ENCODE assay signal across 12 mouse cellular contexts in genomic region chr13:82058131-82058731, GRCm38 (mm10).
DNase-seq lines count a peak whose midpoint lies in the region; ATAC-seq and TF ChIP-seq lines count a peak whose summit lies in the region.
"Had no signal": no experiment of that assay in that cellular context is flagged by ENCODE, and none has a peak within 500 bp of the region (broad histone marks: within the 10 kb centered on the region; RNA-seq: fewer than 3 reads in every experiment).

No protein-coding gene starts in this region.

- H3K36me3 ChIP-seq in forebrain, embryonic 12.5 days (replicated peaks), result no peaks in the 10 kb centered on the region
- no peaks in the 10 kb centered on the region for H3K36me3 ChIP-seq in forebrain, postnatal 0 days (ENCODE audit: insufficient read depth)
- H3K36me3 ChIP-seq in heart, embryonic 12.5 days, result no peaks in the 10 kb centered on the region
- H3K36me3 ChIP-seq in midbrain, embryonic 14.5 days (ENCODE audit: control insufficient read depth, insufficient read depth, low read length), result no peaks in the 10 kb centered on the region
- H3K36me3 ChIP-seq in liver, embryonic 12.5 days, result no peaks in the 10 kb centered on the region
- no peaks in the 10 kb centered on the region for H3K36me3 ChIP-seq in kidney, embryonic 14.5 days (ENCODE audit: control insufficient read depth, insufficient read depth, low read length)

- no peaks in the 10 kb centered on the region for H3K27me3 ChIP-seq in forebrain, embryonic 12.5 days
- H3K27me3 ChIP-seq in forebrain, postnatal 0 days (ENCODE audit: insufficient read depth, low read length), result no peaks in the 10 kb centered on the region
- no peaks in the 10 kb centered on the region for H3K27me3 ChIP-seq in heart, embryonic 12.5 days (replicated peaks)
- H3K27me3 ChIP-seq in midbrain, embryonic 14.5 days (ENCODE audit: control insufficient read depth, insufficient read depth, low read length), result no peaks in the 10 kb centered on the region
- no peaks in the 10 kb centered on the region for H3K27me3 ChIP-seq in liver, embryonic 12.5 days (replicated peaks)
- no peaks in the 10 kb centered on the region for H3K27me3 ChIP-seq in kidney, embryonic 14.5 days (ENCODE audit: control insufficient read depth, insufficient read depth, low read length)

- no peak overlapping the region for H3K4me2 ChIP-seq in forebrain, embryonic 12.5 days
- no peak overlapping the region for H3K4me2 ChIP-seq in forebrain, postnatal 0 days (ENCODE audit: low read depth)
- no peak overlapping the region for H3K4me2 ChIP-seq in heart, embryonic 12.5 days
- H3K4me2 ChIP-seq in midbrain, embryonic 14.5 days (ENCODE audit: low read length), result no peak overlapping the region
- no peak overlapping the region for H3K4me2 ChIP-seq in liver, embryonic 12.5 days
- H3K4me2 ChIP-seq in kidney, embryonic 14.5 days (replicated peaks; ENCODE audit: low read depth, low read length), result no peak overlapping the region

- peaks cover 19% of the 10 kb centered on the region; the same call in 1 of the 2 replicates for H3K4me1 ChIP-seq in forebrain, embryonic 12.5 days
- H3K4me1 ChIP-seq in forebrain, postnatal 0 days (ENCODE audit: insufficient read depth), result no peaks in the 10 kb centered on the region
- H3K4me1 ChIP-seq in heart, embryonic 12.5 days (replicated peaks), result peaks cover 18% of the 10 kb centered on the region
- H3K4me1 ChIP-seq in midbrain, embryonic 14.5 days (ENCODE audit: control insufficient read depth, insufficient read depth, low read length), result 0 out of 2 replicates have a peak, but pooled peaks cover 16% of the 10 kb centered on the region
- no peaks in the 10 kb centered on the region for H3K4me1 ChIP-seq in liver, embryonic 12.5 days
- peaks cover 3% of the 10 kb centered on the region; the same call in 1 of the 2 replicates for H3K4me1 ChIP-seq in kidney, embryonic 14.5 days (ENCODE audit: control insufficient read depth, insufficient read depth, low read length)

- DNase-seq in forebrain, postnatal 0 days, result no peak
- peak; percentile 95 for DNase-seq in brain, embryonic 14.5 days (ENCODE audit: low read depth)
- DNase-seq in midbrain, embryonic 14.5 days, result peak; percentile 54
- DNase-seq in cerebellum, adult 9-11 months, result no peak
- DNase-seq: adrenal gland, postnatal 14 days; layer of hippocampus, adult 9-11 months; lung, adult 18-20 months had no signal

- no peak overlapping the region for H3K27ac ChIP-seq in forebrain, embryonic 12.5 days
- no peak overlapping the region for H3K27ac ChIP-seq in forebrain, postnatal 0 days (ENCODE audit: low read depth, low read length)
- H3K27ac ChIP-seq in heart, embryonic 12.5 days (ENCODE audit: poor library complexity, severe bottlenecking), result peak overlapping the region; percentile 66
- no peak overlapping the region for H3K27ac ChIP-seq in midbrain, embryonic 14.5 days (replicated peaks; ENCODE audit: low read depth, low read length)
- H3K27ac ChIP-seq in liver, embryonic 12.5 days, result no peak overlapping the region
- no peak overlapping the region for H3K27ac ChIP-seq in kidney, embryonic 14.5 days (ENCODE audit: low read depth, low read length)
- H3K27ac ChIP-seq: stomach, postnatal 0 days had no signal

- no peaks in the 10 kb centered on the region for H3K9me3 ChIP-seq in forebrain, embryonic 12.5 days
- H3K9me3 ChIP-seq in forebrain, postnatal 0 days (ENCODE audit: low read length), result no peaks in the 10 kb centered on the region
- H3K9me3 ChIP-seq in heart, embryonic 12.5 days (replicated peaks), result no peaks in the 10 kb centered on the region; the same call in 1 of the 2 replicates
- H3K9me3 ChIP-seq in midbrain, embryonic 14.5 days (ENCODE audit: control insufficient read depth, low read length), result no peaks in the 10 kb centered on the region
- no peaks in the 10 kb centered on the region for H3K9me3 ChIP-seq in liver, embryonic 12.5 days (replicated peaks)
- H3K9me3 ChIP-seq in kidney, embryonic 14.5 days (ENCODE audit: control insufficient read depth, low read length), result no peaks in the 10 kb centered on the region

- no peak overlapping the region for H3K4me3 ChIP-seq in forebrain, embryonic 12.5 days (replicated peaks)
- no peak overlapping the region for H3K4me3 ChIP-seq in forebrain, postnatal 0 days (ENCODE audit: low read depth, low read length)
- H3K4me3 ChIP-seq in heart, embryonic 12.5 days, result no peak overlapping the region
- no peak overlapping the region for H3K4me3 ChIP-seq in midbrain, embryonic 14.5 days (replicated peaks; ENCODE audit: low read depth, low read length)
- H3K4me3 ChIP-seq in liver, embryonic 12.5 days, result no peak overlapping the region
- H3K4me3 ChIP-seq in kidney, embryonic 14.5 days (ENCODE audit: low read length), result no peak overlapping the region

- peak; percentile 80 for ATAC-seq in forebrain, embryonic 12.5 days (ENCODE audit: low FRiP score)
- ATAC-seq in forebrain, postnatal 0 days, result no peak; the same call in 1 of the 2 replicates
- ATAC-seq in heart, embryonic 12.5 days (ENCODE audit: insufficient number of reproducible peaks, low FRiP score), result no peak
- no peak; the same call in 1 of the 2 replicates for ATAC-seq in midbrain, embryonic 14.5 days (ENCODE audit: low FRiP score, low TSS enrichment)
- no peak for ATAC-seq in liver, embryonic 12.5 days
- ATAC-seq in kidney, embryonic 14.5 days (ENCODE audit: low FRiP score, low TSS enrichment), result no peak

- no peak overlapping the region for H3K9ac ChIP-seq in forebrain, embryonic 12.5 days
- H3K9ac ChIP-seq in forebrain, postnatal 0 days, result no peak overlapping the region
- H3K9ac ChIP-seq in heart, embryonic 12.5 days, result no peak overlapping the region
- H3K9ac ChIP-seq in midbrain, embryonic 14.5 days (replicated peaks; ENCODE audit: low read length), result no peak overlapping the region
- H3K9ac ChIP-seq in liver, embryonic 12.5 days, result no peak overlapping the region
- H3K9ac ChIP-seq in kidney, embryonic 14.5 days (ENCODE audit: low read depth, low read length), result no peak overlapping the region

- no peak for TF ChIP-seq POLR2A in brain, embryonic 14.5 days (IDR thresholded peaks at IDR 0.05; ENCODE audit: borderline replicate concordance, extremely low read depth, insufficient read depth, insufficient read length, poor library complexity, severe bottlenecking)

- 13% methylated on average over 3 of the region's 3 CpGs for WGBS in forebrain, embryonic 12.5 days
- 8% methylated on average over 3 of the region's 3 CpGs for WGBS in forebrain, postnatal 0 days
- WGBS in heart, embryonic 12.5 days, result 50% methylated on average over 3 of the region's 3 CpGs
- 44% methylated on average over 3 of the region's 3 CpGs for WGBS in midbrain, embryonic 14.5 days
- 54% methylated on average over 3 of the region's 3 CpGs for WGBS in liver, embryonic 12.5 days (ENCODE audit: insufficient replicate concordance)
- 39% methylated on average over 3 of the region's 3 CpGs for WGBS in kidney, embryonic 14.5 days

- no peak for TF ChIP-seq CTCF in forebrain, postnatal 0 days (IDR thresholded peaks at IDR 0.05; ENCODE audit: low read depth)
- TF ChIP-seq CTCF in brain, embryonic 14.5 days (IDR thresholded peaks at IDR 0.05; ENCODE audit: borderline replicate concordance, extremely low read depth, insufficient read depth, insufficient read length), result no peak

Comparison
In these comparisons a context has a peak if more than half of its experiments do, and no peak if none do; other contexts are left out.
1. DNase-seq: peak in brain, embryonic 14.5 days (single experiment) and midbrain, embryonic 14.5 days (single experiment); none in forebrain, postnatal 0 days (single experiment) and cerebellum, adult 9-11 months (single experiment).